Mouse (Mus musculus) ES-E14 (cell line): ENCODE measurements around the gene Ppp2r5b. TPM values are rescaled to one million over a fixed set of nuclear protein-coding genes. Genes with fewer than 3 reads are reported as not detected.

Source experiments
- DNase-seq: peaks from one replicate; pipeline ENCODE4 v3.0.0-alpha.2; 2013; ENCODE audit warnings: low read depth, low spot score
- H3K27ac ChIP-seq: 2 replicates; pipeline ENCODE4 v1.5.1; 2012; ENCODE audit warnings: low read depth, mild to moderate bottlenecking, low read length, moderate library complexity, mixed read lengths; ENCODE audit not compliant: poor library complexity, insufficient read depth, severe bottlenecking
- H3K36me3 ChIP-seq: 2 replicates; pipeline ENCODE4 v1.6.1; 2012; ENCODE audit warnings: mild to moderate bottlenecking, low read length, moderate library complexity, mixed read lengths; ENCODE audit not compliant: control insufficient read depth, poor library complexity, insufficient read depth, severe bottlenecking
- H3K4me1 ChIP-seq, 2 experiments: fragments of 150-350 bp in 1 of 2; sonication (generic) in 1 of 2; 2 replicates each; pipeline ENCODE4 v1.6.1; 2012; ENCODE audit warnings: low read length in 2 of 2, mild to moderate bottlenecking in 1 of 2, mixed read lengths in 1 of 2; ENCODE audit not compliant: control insufficient read depth in 2 of 2, insufficient read depth in 2 of 2, poor library complexity in 1 of 2
- H3K4me3 ChIP-seq, 2 experiments: fragments of 150-350 bp in 1 of 2; sonication (generic) in 1 of 2; 2 replicates each; pipeline ENCODE4 v1.5.1; 2012; ENCODE audit warnings: low read length in 2 of 2, low read depth in 1 of 2, mild to moderate bottlenecking in 1 of 2, mixed read lengths in 1 of 2; ENCODE audit not compliant: insufficient read depth in 1 of 2, poor library complexity in 1 of 2, severe bottlenecking in 1 of 2
- H3K9ac ChIP-seq: 2 replicates; pipeline ENCODE4 v1.6.1; 2012; ENCODE audit warnings: low read depth, mild to moderate bottlenecking, low read length, mixed read lengths; ENCODE audit not compliant: poor library complexity, insufficient read depth, severe bottlenecking
- H3K9me3 ChIP-seq: fragments of 150-350 bp; sonication (generic); 2 replicates; pipeline ENCODE4 v1.6.1; 2012; ENCODE audit warnings: low read depth, mild to moderate bottlenecking, low read length; ENCODE audit not compliant: control insufficient read depth, insufficient read depth
- CHD2 ChIP-seq: IDR thresholded peaks from 2 replicates; pipeline ENCODE4 v1.6.1; 2014; ENCODE audit warnings: mild to moderate bottlenecking, low read depth, low read length, inconsistent platforms
- HCFC1 ChIP-seq: IDR thresholded peaks from 2 replicates; pipeline ENCODE4 v1.6.1; 2012; ENCODE audit warnings: low read length, inconsistent platforms, borderline replicate concordance; ENCODE audit not compliant: insufficient read depth
- MAFK ChIP-seq: IDR thresholded peaks from 2 replicates; pipeline ENCODE4 v1.6.1; 2014; ENCODE audit warnings: mild to moderate bottlenecking, low read depth, low read length, inconsistent platforms; ENCODE audit not compliant: insufficient read depth
- ZC3H11A ChIP-seq: IDR thresholded peaks from 2 replicates; pipeline ENCODE4 v1.6.1; 2012; ENCODE audit warnings: low read depth, mild to moderate bottlenecking, inconsistent platforms, low read length, borderline replicate concordance
- ZNF384 ChIP-seq: IDR thresholded peaks from 2 replicates; pipeline ENCODE4 v1.6.1; 2012; ENCODE audit warnings: low read depth, low read length, inconsistent platforms
- in situ Hi-C, 2 experiments: fragments of 600-800 bp; cut with MboI; formaldehyde crosslinking; loops; one replicate each; pipeline ENCODE4 v1.15.1; 2025; ENCODE audit warnings: low sequenced_read_pairs in 2 of 2, inconsistent platforms in 1 of 2; ENCODE audit not compliant: unreplicated experiment in 2 of 2
- total RNA-seq: library from RNA; depleted of rRNA; stranded (reverse); fragments of 300-350 nt; gene quantifications from 2 replicates; pipeline ENCODE4 v1.2.3, GENCODE M21; 2012

Ppp2r5b gene
- total RNA-seq, 1 experiment = 22.8 TPM

- Histone ChIP-seq H3K36me3 (peaks cover 9% of the 10 kb centered on the region), H3K9me3 (no peaks in the 10 kb centered on the region), H3K4me1 (peaks cover 6 to 16% of the 10 kb centered on the region in 2 experiments; a peak in 3 of 4 replicates), H3K4me3 (peak overlapping the region; percentile 78 to 80; a peak in 3 of 4 replicates), H3K27ac (no peak overlapping the region), H3K9ac (no peak overlapping the region)
- no peak for DNase-seq
- in situ Hi-C loops = no loop called here
- TF ChIP-seq ZC3H11A (no peak), HCFC1 (no peak), MAFK (no peak), ZNF384 (no peak), CHD2 (no peak)
These were observed 1.2 kb downstream of the Ppp2r5b start for GRCm38 (mm10) chr19:6234337-6235083.

GRCm38 (mm10) chr19:6233647-6234046 is 2.0 kb downstream of the Ppp2r5b start:
- H3K36me3 ChIP-seq = peaks cover 13% of the 10 kb centered on the region
- DNase-seq = no peak
- peaks cover 3 to 11% of the 10 kb centered on the region in 2 experiments; a peak in 2 of 4 replicates for H3K4me1 ChIP-seq
- no peak overlapping the region for H3K4me3 ChIP-seq
- no peak overlapping the region for H3K27ac ChIP-seq
- in situ Hi-C loops = no loop called here
- no peaks in the 10 kb centered on the region for H3K9me3 ChIP-seq
- TF ChIP-seq ZNF384 (no peak), HCFC1 (no peak), ZC3H11A (no peak), CHD2 (no peak)
- no peak overlapping the region for H3K9ac ChIP-seq

GRCm38 (mm10) chr19:6231036-6231435 is 4.6 kb downstream of the Ppp2r5b start:
- TF ChIP-seq MAFK (no peak), ZNF384 (no peak), CHD2 (no peak), ZC3H11A (no peak), HCFC1 (no peak)
- H3K9ac ChIP-seq = no peak overlapping the region
- H3K4me1 ChIP-seq = peaks cover 0 to 11% of the 10 kb centered on the region in 2 experiments; a peak in 2 of 4 replicates
- H3K4me3 ChIP-seq = no peak overlapping the region
- H3K9me3 ChIP-seq = no peaks in the 10 kb centered on the region
- H3K27ac ChIP-seq = no peak overlapping the region
- H3K36me3 ChIP-seq = peaks cover 20% of the 10 kb centered on the region
- DNase-seq = no peak
- in situ Hi-C loops = no loop called here

- Histone ChIP-seq H3K9me3 (no peaks in the 10 kb centered on the region), H3K36me3 (peaks cover 20% of the 10 kb centered on the region), H3K27ac (no peak overlapping the region), H3K4me3 (no peak overlapping the region), H3K4me1 (peaks cover 0 to 13% of the 10 kb centered on the region in 2 experiments; a peak in 3 of 4 replicates), H3K9ac (no peak overlapping the region)
- DNase-seq = no peak
- in situ Hi-C loops = no loop called here
- TF ChIP-seq ZNF384 (no peak), CHD2 (no peak), ZC3H11A (no peak)
These were observed 5.3 kb downstream of the Ppp2r5b start for GRCm38 (mm10) chr19:6230411-6230810.

GRCm38 (mm10) chr19:6227864-6228263 is 7.8 kb downstream of the Ppp2r5b start:
- no peak overlapping the region for H3K4me3 ChIP-seq
- no peak overlapping the region for H3K27ac ChIP-seq
- no peak overlapping the region for H3K9ac ChIP-seq
- DNase-seq = no peak
- peaks cover 17% of the 10 kb centered on the region for H3K36me3 ChIP-seq
- in situ Hi-C loops = no loop called here
- H3K4me1 ChIP-seq = peaks cover 0 to 8% of the 10 kb centered on the region in 2 experiments; a peak in 3 of 4 replicates
- no peaks in the 10 kb centered on the region for H3K9me3 ChIP-seq
- TF ChIP-seq HCFC1 (no peak), ZC3H11A (no peak), ZNF384 (no peak), CHD2 (no peak), MAFK (no peak)
